Mouse (Mus musculus) MEL (cell line): Measurements from ENCODE around the gene Btn1a1. TPM values are rescaled to one million over a fixed set of nuclear protein-coding genes. Genes with fewer than 3 reads are reported as not detected.

Source experiments
- DNase-seq: peaks from one replicate; pipeline ENCODE4 v3.0.0; 2011; ENCODE audit warnings: low read depth, low spot score
- H3K27ac ChIP-seq: 2 replicates; pipeline ENCODE4 v1.5.1; 2012; ENCODE audit warnings: low read depth, mild to moderate bottlenecking, control low read depth, low read length, moderate library complexity; ENCODE audit not compliant: control insufficient read depth
- H3K27me3 ChIP-seq, 2 experiments: fragments of 150-350 bp in 1 of 2; sonication (generic) in 1 of 2; 2 replicates each; pipeline ENCODE4 v1.6.1; 2012; ENCODE audit warnings: low read length in 2 of 2, mild to moderate bottlenecking in 2 of 2, improper control_type of control experiment in 1 of 2, moderate library complexity in 1 of 2; ENCODE audit not compliant: insufficient read depth in 2 of 2, control insufficient read depth in 1 of 2
- H3K36me3 ChIP-seq, 2 experiments: 2 replicates each; pipeline ENCODE4 v1.6.1; 2012 to 2014; ENCODE audit warnings: low read length in 2 of 2, improper control_type of control experiment in 1 of 2, inconsistent platforms in 1 of 2, mild to moderate bottlenecking in 1 of 2; ENCODE audit not compliant: insufficient read depth in 2 of 2, control insufficient read depth in 1 of 2
- H3K4me1 ChIP-seq, 2 experiments: fragments of 150-350 bp in 1 of 2; sonication (generic) in 1 of 2; 2 replicates each; pipeline ENCODE4 v1.6.1; 2012; ENCODE audit warnings: low read length in 2 of 2, improper control_type of control experiment in 1 of 2, mild to moderate bottlenecking in 1 of 2; ENCODE audit not compliant: insufficient read depth in 2 of 2, control insufficient read depth in 1 of 2
- H3K4me3 ChIP-seq, 2 experiments: fragments of 150-350 bp in 1 of 2; sonication (generic) in 1 of 2; 2 replicates each; pipeline ENCODE4 v1.5.1; 2012; ENCODE audit warnings: low read depth in 2 of 2, low read length in 2 of 2, mild to moderate bottlenecking in 2 of 2, moderate library complexity in 2 of 2, control low read depth in 1 of 2, improper control_type of control experiment in 1 of 2; ENCODE audit not compliant: control insufficient read depth in 1 of 2, insufficient read depth in 1 of 2
- H3K79me2 ChIP-seq: 2 replicates; pipeline ENCODE4 v1.6.1; 2012; ENCODE audit warnings: mild to moderate bottlenecking, low read length, moderate library complexity; ENCODE audit not compliant: control insufficient read depth, poor library complexity, insufficient read depth
- H3K9ac ChIP-seq: 2 replicates; pipeline ENCODE4 v1.6.1; 2012; ENCODE audit warnings: low read depth, mild to moderate bottlenecking, control low read depth, low read length, moderate library complexity; ENCODE audit not compliant: control insufficient read depth, poor library complexity, severe bottlenecking
- H3K9me3 ChIP-seq: fragments of 150-350 bp; sonication (generic); replicated peaks from 2 replicates; pipeline ENCODE4 v1.6.1; 2012; ENCODE audit warnings: mild to moderate bottlenecking, low read length, improper control_type of control experiment, moderate library complexity; ENCODE audit not compliant: insufficient read depth
- CTCF ChIP-seq, 3 experiments: IDR thresholded peaks in 2 of 3; conservative IDR thresholded peaks in 1 of 3; 2 replicates each; pipeline ENCODE4 v1.5.1; 2011 to 2012; ENCODE audit warnings: low read length in 3 of 3, low read depth in 2 of 3, mild to moderate bottlenecking in 2 of 3, improper control_type of control experiment in 1 of 3, inconsistent platforms in 1 of 3, mixed read lengths in 1 of 3, moderate library complexity in 1 of 3; ENCODE audit not compliant: control insufficient read depth in 1 of 3, insufficient read depth in 1 of 3, poor library complexity in 1 of 3, severe bottlenecking in 1 of 3
- GATA1 ChIP-seq: IDR thresholded peaks from 2 replicates; pipeline ENCODE4 v1.6.1; 2011; ENCODE audit warnings: low read depth, low read length, improper control_type of control experiment
- JUND ChIP-seq: IDR thresholded peaks from 2 replicates; pipeline ENCODE4 v1.6.1; 2011; ENCODE audit warnings: low read depth, mild to moderate bottlenecking, improper control_type of control experiment, low read length
- POLR2A ChIP-seq, 2 experiments: IDR thresholded peaks; 2 replicates each; pipeline ENCODE4 v1.6.1; 2011 to 2012; ENCODE audit warnings: low read length in 2 of 2, mild to moderate bottlenecking in 2 of 2, control low read depth in 1 of 2, improper control_type of control experiment in 1 of 2, low read depth in 1 of 2, moderate library complexity in 1 of 2; ENCODE audit not compliant: control insufficient read depth in 1 of 2, insufficient read depth in 1 of 2, poor library complexity in 1 of 2
- POLR2AphosphoS5 ChIP-seq: IDR thresholded peaks from 2 replicates; pipeline ENCODE4 v1.6.1; 2012; ENCODE audit warnings: low read depth, borderline replicate concordance, mild to moderate bottlenecking, inconsistent platforms, low read length, moderate library complexity, mixed read lengths
- RCOR1 ChIP-seq: IDR thresholded peaks from 2 replicates; pipeline ENCODE4 v1.6.1; 2012; ENCODE audit warnings: low read depth, mild to moderate bottlenecking, inconsistent platforms, low read length, improper control_type of control experiment
- SMC3 ChIP-seq: IDR thresholded peaks from 2 replicates; pipeline ENCODE4 v1.6.1; 2011; ENCODE audit warnings: low read depth, low read length, improper control_type of control experiment
- TBP ChIP-seq: IDR thresholded peaks from 2 replicates; pipeline ENCODE4 v1.8.0; 2011; ENCODE audit warnings: low read depth, low read length, improper control_type of control experiment
- UBTF ChIP-seq: IDR thresholded peaks from 2 replicates; pipeline ENCODE4 v1.6.1; 2012; ENCODE audit warnings: low read depth, mild to moderate bottlenecking, inconsistent platforms, low read length, improper control_type of control experiment, moderate library complexity, borderline replicate concordance; ENCODE audit not compliant: insufficient read depth
- USF2 ChIP-seq, 2 experiments: IDR thresholded peaks; 2 replicates each; pipeline ENCODE4 v1.6.1; 2011 to 2012; ENCODE audit warnings: improper control_type of control experiment in 2 of 2, low read length in 2 of 2, borderline replicate concordance in 1 of 2, inconsistent platforms in 1 of 2, low read depth in 1 of 2, mild to moderate bottlenecking in 1 of 2; ENCODE audit not compliant: insufficient read depth in 1 of 2
- ZC3H11A ChIP-seq: IDR thresholded peaks from 2 replicates; pipeline ENCODE4 v1.6.1; 2012; ENCODE audit warnings: low read depth, mild to moderate bottlenecking, inconsistent platforms, low read length, improper control_type of control experiment
- ZKSCAN1 ChIP-seq: IDR thresholded peaks from 2 replicates; pipeline ENCODE4 v1.6.1; 2012; ENCODE audit warnings: low read depth, mild to moderate bottlenecking, inconsistent platforms, low read length, improper control_type of control experiment, moderate library complexity
- ZNF384 ChIP-seq: IDR thresholded peaks from 2 replicates; pipeline ENCODE4 v1.6.1; 2012; ENCODE audit warnings: low read depth, mild to moderate bottlenecking, inconsistent platforms, low read length, improper control_type of control experiment
- polyA plus RNA-seq, 2 experiments: library from polyadenylated mRNA; stranded (reverse) in 1 of 2; unstranded in 1 of 2; fragments of >175 nt in 1 of 2; fragments of >200 nt in 1 of 2; gene quantifications; 2 replicates each; pipeline versions ENCODE4 v1.2.1 to v1.2.4; 2012; ENCODE audit warnings: low replicate concordance in 2 of 2, low read depth in 1 of 2; ENCODE audit not compliant: insufficient read length in 2 of 2, insufficient read depth in 1 of 2, missing spikeins in 1 of 2
- total RNA-seq: library from RNA; depleted of rRNA; stranded (reverse); fragments of 300-350 nt; gene quantifications from 2 replicates; pipeline ENCODE4 v1.2.3, GENCODE M21; 2012

The Btn1a1 gene
- total and polyA plus RNA-seq, 3 experiments = 0.25 TPM; not detected in 2

DNA sequence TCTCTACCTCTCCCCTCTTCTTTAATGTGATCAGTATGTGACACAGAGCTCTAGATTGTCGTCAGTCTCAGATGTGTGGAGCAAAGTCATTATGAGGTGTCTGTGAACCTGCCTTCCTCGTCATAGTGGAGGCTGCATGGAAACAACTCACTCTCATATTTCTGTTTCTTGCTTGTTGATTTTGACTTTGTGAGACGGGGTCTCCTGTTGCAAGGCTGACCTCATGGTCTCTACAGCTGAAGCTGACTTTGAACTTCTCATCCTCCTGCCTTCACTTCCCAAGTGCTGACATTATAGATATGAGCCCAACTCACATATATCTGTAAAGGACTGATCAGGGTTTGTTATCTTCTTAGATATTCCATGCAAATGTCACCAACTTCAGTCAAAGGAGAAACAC lies 16.9 kb downstream of the Btn1a1 start:
- Histone ChIP-seq H3K4me3 (peak overlapping the region; percentile 57 to 79), H3K27me3 (no peaks in the 10 kb centered on the region), H3K27ac (peak overlapping the region; percentile 77), H3K9ac (peak overlapping the region; percentile 48), H3K4me1 (peaks cover 0 to 2% of the 10 kb centered on the region in 2 experiments; a peak in 1 of 4 replicates), H3K79me2 (no peaks in the 10 kb centered on the region; the same call in 1 of the 2 replicates), H3K36me3 (peaks cover 0 to 10% of the 10 kb centered on the region in 2 experiments; a peak in 2 of 4 replicates), H3K9me3 (no peaks in the 10 kb centered on the region)
- no peak for DNase-seq
- TF ChIP-seq RCOR1 (no peak), USF2 (IDR thresholded peaks at IDR 0.05; ENCODE audit: borderline replicate concordance in 1 of 2, insufficient read depth in 1 of 2, low read depth in 1 of 2, low read length in 2 of 2) (no peak), ZKSCAN1 (no peak), GATA1 (peak; percentile 49), ZC3H11A (no peak), JUND (no peak), ZNF384 (no peak), POLR2AphosphoS5 (no peak)

DNA sequence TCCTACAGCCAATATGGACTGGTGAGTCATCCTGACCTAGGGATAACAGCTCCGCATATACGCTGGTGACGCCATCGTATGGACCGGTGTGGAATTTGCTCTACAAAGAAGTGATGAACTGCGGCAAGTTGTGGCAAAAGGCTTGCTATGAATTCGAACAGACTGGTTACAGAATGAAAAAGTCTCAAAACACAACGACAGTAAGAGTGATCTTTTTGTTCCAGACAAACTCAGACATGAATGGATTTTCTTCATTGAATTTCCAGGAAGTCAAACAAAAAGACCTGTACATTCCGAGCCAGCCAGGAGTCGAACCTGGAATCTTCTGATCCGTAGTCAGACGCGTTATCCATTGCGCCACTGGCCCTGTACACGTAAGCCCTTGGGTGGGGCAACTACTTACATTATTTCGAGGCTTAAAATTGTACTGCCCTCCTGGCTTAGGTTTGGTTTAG lies 19.2 kb downstream of the Btn1a1 start:
- H3K9me3 ChIP-seq = no peaks in the 10 kb centered on the region
- peaks cover 0 to 11% of the 10 kb centered on the region in 2 experiments; a peak in 2 of 4 replicates for H3K36me3 ChIP-seq
- peaks cover 0 to 5% of the 10 kb centered on the region in 2 experiments; a peak in 1 of 4 replicates for H3K4me1 ChIP-seq
- H3K79me2 ChIP-seq = no peaks in the 10 kb centered on the region; the same call in 1 of the 2 replicates
- peak; percentile 87 for DNase-seq
- H3K4me3 ChIP-seq = peak overlapping the region; percentile 40 to 65
- no peaks in the 10 kb centered on the region for H3K27me3 ChIP-seq
- 0 out of 6 replicates have a peak, but pooled peaks of 1 of the 3 experiments have one; percentile 10 for TF ChIP-seq CTCF (IDR thresholded peaks at IDR 0.05 in 2 of 3, conservative IDR thresholded peaks at IDR 0.05 in 1 of 3; ENCODE audit: control insufficient read depth in 1 of 3, insufficient read depth in 1 of 3, low read depth in 2 of 3, low read length in 3 of 3, poor library complexity in 1 of 3, severe bottlenecking in 1 of 3)
- no peak for TF ChIP-seq SMC3
- peak; percentile 100 for TF ChIP-seq TBP
- H3K9ac ChIP-seq = peak overlapping the region; percentile 25
- H3K27ac ChIP-seq = 0 out of 2 replicates have a peak overlapping the region, but pooled peaks have one; percentile 0

DNA sequence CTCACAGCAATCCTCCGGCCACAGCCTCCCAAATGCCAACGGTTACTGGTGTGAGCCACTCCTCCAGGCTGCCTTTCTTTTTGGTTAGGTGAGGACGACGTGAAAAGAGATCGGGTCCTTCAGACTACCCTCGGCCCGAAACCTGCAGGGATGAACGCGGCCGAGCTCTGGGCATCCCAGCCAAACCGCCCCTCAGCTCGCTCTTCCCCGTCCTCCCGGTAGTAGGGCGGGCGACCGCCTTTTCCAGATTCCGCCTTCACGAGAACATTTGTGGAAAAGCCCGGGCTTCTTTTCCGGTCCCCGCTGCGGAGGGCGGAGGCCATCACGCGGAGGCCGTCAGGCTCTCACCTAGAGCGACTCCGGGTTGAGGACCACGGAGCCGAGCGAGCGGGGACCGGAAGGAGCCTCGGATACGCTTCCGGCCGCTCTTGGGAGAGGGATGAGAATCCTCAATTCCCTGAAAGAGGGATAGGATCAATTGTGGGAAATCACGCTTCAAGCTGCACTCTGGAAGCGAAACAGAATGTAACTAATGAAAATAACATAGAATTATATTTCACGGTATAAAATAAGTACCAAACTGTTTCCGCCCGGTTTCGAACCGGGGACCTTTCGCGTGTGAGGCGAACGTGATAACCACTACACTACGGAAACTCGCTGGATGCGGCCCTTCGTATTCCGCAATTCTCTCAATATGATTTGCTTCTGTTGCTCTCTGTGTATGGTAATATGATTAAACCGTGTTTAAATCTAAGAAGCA lies 20.0 kb downstream of the Btn1a1 start:
- DNase-seq = peak; percentile 93
- H3K27ac ChIP-seq = peak overlapping the region; percentile 77
- H3K79me2 ChIP-seq = no peaks in the 10 kb centered on the region; the same call in 1 of the 2 replicates
- peak overlapping the region; percentile 32 to 83 for H3K4me3 ChIP-seq
- no peaks in the 10 kb centered on the region for H3K9me3 ChIP-seq
- H3K36me3 ChIP-seq = peaks cover 0 to 8% of the 10 kb centered on the region in 2 experiments; a peak in 2 of 4 replicates
- H3K9ac ChIP-seq = peak overlapping the region; percentile 82
- H3K27me3 ChIP-seq = no peaks in the 10 kb centered on the region
- TF ChIP-seq GATA1 (peak; percentile 39; the same call in 1 of the 2 replicates), SMC3 (no peak), UBTF (peak; percentile 96; the same call in 1 of the 2 replicates), TBP (peak; percentile 100), POLR2A (IDR thresholded peaks at IDR 0.05; ENCODE audit: control insufficient read depth in 1 of 2, insufficient read depth in 1 of 2, low read depth in 1 of 2, low read length in 2 of 2, poor library complexity in 1 of 2) (peak; percentile 67 to 72; a peak in 3 of 4 replicates)
- peaks cover 0 to 5% of the 10 kb centered on the region in 2 experiments; a peak in 1 of 4 replicates for H3K4me1 ChIP-seq
